Mouse (Mus musculus) liver (tissue): ENCODE results near the gene Fam19a2.

Experiments used
- DNase-seq: peaks from one replicate; pipeline ENCODE4 v3.0.0-alpha.2; 2020; ENCODE audit warnings: mixed read lengths

Gene Fam19a2

GRCm38 (mm10) chr10:123751676-123752280 lies 488.0 kb downstream of the Fam19a2 start:
- no peak for DNase-seq

GRCm38 (mm10) chr10:123752755-123753154 lies 489.0 kb downstream of the Fam19a2 start:
- DNase-seq: no peak

GRCm38 (mm10) chr10:123753996-123754395 lies 490.2 kb downstream of the Fam19a2 start:
- DNase-seq: no peak

GRCm38 (mm10) chr10:123789374-123789773 lies 525.6 kb downstream of the Fam19a2 start:
- no peak for DNase-seq
